Mouse (Mus musculus) layer of hippocampus, postnatal 10 days (tissue): Measurements from ENCODE around the gene Rnf145. TPM values are rescaled to one million over a fixed set of nuclear protein-coding genes. Genes with fewer than 3 reads are reported as not detected.

Source experiments
- DNase-seq, 2 experiments: peaks; one replicate each; pipeline ENCODE4 v3.0.0; 2021; ENCODE audit warnings: low spot score in 2 of 2
- long read RNA-seq: library from polyadenylated mRNA; stranded (forward); transcript quantifications from one replicate; pipeline ENCODE4 v2.0.0, GENCODE M21; 2023
- total RNA-seq, 2 experiments: library from RNA; stranded (reverse); gene quantifications; 2 replicates each; pipeline ENCODE4 v1.2.3; 2021

The Rnf145 gene
- 100 to 1,000 TPM in 1 of 2 experiments, 10 to 100 TPM in 1; 91.6 to 119 TPM for total RNA-seq
- long read RNA-seq, transcript Rnf145-201 (11 exons, 3,570 nt): major isoform, 69 of 81 reads
- long read RNA-seq, partial matches to known transcripts: 2 of 81 reads
- long read RNA-seq, other reads (novel, unspliced or antisense): 10 of 81 reads

GRCm38 (mm10) chr11:44518281-44519095, at the start of gene Rnf145:
Gene Rnf145 (plus strand): TSS chr11:44518964.
- peak; percentile 70 to 81 for DNase-seq

GRCm38 (mm10) chr11:44469646-44470431, 48.9 kb upstream of the Rnf145 start:
- DNase-seq: peak in 1 of 2 experiments; percentile 10

GRCm38 (mm10) chr11:44470432-44471336, 48.1 kb upstream of the Rnf145 start, which contains the start of gene Ublcp1:
Gene Ublcp1 (minus strand): TSS chr11:44470498.
- peak; percentile 94 for DNase-seq

- peak in 1 of 2 experiments; percentile 14 for DNase-seq
These were observed 47.3 kb upstream of the Rnf145 start for GRCm38 (mm10) chr11:44471337-44471995.

- DNase-seq: no peak
These were observed 43.3 kb upstream of the Rnf145 start for GRCm38 (mm10) chr11:44475467-44475866.

GRCm38 (mm10) chr11:44476445-44476844, 42.3 kb upstream of the Rnf145 start:
- DNase-seq: no peak

- no peak for DNase-seq
These were observed 40.4 kb upstream of the Rnf145 start for GRCm38 (mm10) chr11:44478382-44478781.

GRCm38 (mm10) chr11:44480246-44480645, 38.5 kb upstream of the Rnf145 start:
- DNase-seq: no peak

- DNase-seq: no peak
These were observed 33.6 kb upstream of the Rnf145 start for GRCm38 (mm10) chr11:44485089-44485736.

- no peak for DNase-seq
These were observed 29.6 kb upstream of the Rnf145 start for GRCm38 (mm10) chr11:44489117-44489516.

- no peak for DNase-seq
These were observed 24.0 kb upstream of the Rnf145 start for GRCm38 (mm10) chr11:44494643-44495323.

GRCm38 (mm10) chr11:44496217-44496616, 22.5 kb upstream of the Rnf145 start:
- DNase-seq: peak in 1 of 2 experiments; percentile 13

GRCm38 (mm10) chr11:44498412-44499272, 20.1 kb upstream of the Rnf145 start:
- DNase-seq: no peak

GRCm38 (mm10) chr11:44500966-44501365, 17.8 kb upstream of the Rnf145 start:
- DNase-seq: no peak

GRCm38 (mm10) chr11:44501477-44501876, 17.3 kb upstream of the Rnf145 start:
- DNase-seq: no peak

GRCm38 (mm10) chr11:44502931-44503330, 15.8 kb upstream of the Rnf145 start:
- DNase-seq: no peak

- DNase-seq: no peak
These were observed 14.6 kb upstream of the Rnf145 start for GRCm38 (mm10) chr11:44504146-44504545.

GRCm38 (mm10) chr11:44504761-44505160, 14.0 kb upstream of the Rnf145 start:
- DNase-seq: no peak
